Mouse (Mus musculus): ENCODE data around the gene Rab25. TPM values are rescaled to one million over a fixed set of nuclear protein-coding genes. Genes with fewer than 3 reads are reported as not detected.

The Rab25 gene
- polyA plus RNA-seq, 1 experiment from 2014 or later: 0.29 TPM

DNA sequence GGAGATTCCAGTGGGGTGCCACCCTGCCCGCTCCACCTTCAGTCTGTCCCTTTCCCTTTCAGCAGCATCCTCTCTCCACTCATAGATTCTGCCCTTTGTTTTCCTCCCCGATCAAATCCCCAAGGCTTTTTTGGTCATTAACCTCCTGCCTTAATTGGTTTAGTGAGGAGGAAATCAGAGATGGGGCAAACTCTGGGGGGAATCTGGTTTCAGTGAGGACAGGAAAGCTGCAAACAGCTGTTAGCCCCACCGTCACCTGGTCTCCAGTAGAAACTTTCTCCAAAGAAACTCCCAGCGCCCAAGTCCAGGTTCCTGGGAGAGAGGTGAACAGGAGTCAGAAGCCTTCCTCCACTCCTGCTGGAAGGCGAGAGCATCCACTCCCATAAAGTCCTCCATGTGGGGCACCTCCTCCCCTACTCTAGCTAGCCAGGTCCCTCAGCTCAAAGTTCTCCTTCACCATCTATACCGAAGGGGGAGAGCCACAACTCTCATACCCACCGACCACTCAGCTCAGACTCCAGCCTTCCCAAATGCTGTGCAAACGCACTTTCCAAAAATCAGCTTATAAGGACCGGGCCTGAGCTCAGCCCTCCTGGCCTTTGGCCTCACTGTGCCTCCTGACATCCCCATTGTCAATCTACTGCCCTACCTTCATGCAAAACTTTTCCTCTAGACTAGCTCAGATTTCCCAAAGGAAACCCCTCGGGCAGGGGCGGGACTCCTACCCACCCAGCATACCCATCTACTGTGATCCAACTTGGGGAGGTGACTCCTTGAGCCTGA, 17.8 kb downstream of the Rab25 start:
- H3K4me3 ChIP-seq (ENCODE audit: low read depth, low read length): no peak overlapping the region
- WGBS (ENCODE audit: insufficient replicate concordance): 49% methylated on average over 11 of the region's 11 CpGs
- ATAC-seq (no peak), DNase-seq (no peak)
- peak overlapping the region; percentile 81; the same call in 1 of the 2 replicates for H3K9ac ChIP-seq (replicated peaks)
- H3K4me1 ChIP-seq (ENCODE audit: insufficient read depth): peaks cover 19% of the 10 kb centered on the region
- peak overlapping the region; percentile 99 for H3K4me2 ChIP-seq (ENCODE audit: low read depth, low read length)
- no peak overlapping the region for H3K27ac ChIP-seq (ENCODE audit: low read depth)
- H3K36me3 ChIP-seq (replicated peaks; ENCODE audit: insufficient read depth, low read length): no peaks in the 10 kb centered on the region
- peaks cover 9% of the 10 kb centered on the region; the same call in 1 of the 2 replicates for H3K27me3 ChIP-seq (ENCODE audit: insufficient read depth, low read length)
- no peak for TF ChIP-seq CTCF (IDR thresholded peaks at IDR 0.05; ENCODE audit: low read depth)
- no peak for TF ChIP-seq EP300 (IDR thresholded peaks at IDR 0.05; ENCODE audit: low read depth)
- no peaks in the 10 kb centered on the region for H3K9me3 ChIP-seq (ENCODE audit: low read length)

DNA sequence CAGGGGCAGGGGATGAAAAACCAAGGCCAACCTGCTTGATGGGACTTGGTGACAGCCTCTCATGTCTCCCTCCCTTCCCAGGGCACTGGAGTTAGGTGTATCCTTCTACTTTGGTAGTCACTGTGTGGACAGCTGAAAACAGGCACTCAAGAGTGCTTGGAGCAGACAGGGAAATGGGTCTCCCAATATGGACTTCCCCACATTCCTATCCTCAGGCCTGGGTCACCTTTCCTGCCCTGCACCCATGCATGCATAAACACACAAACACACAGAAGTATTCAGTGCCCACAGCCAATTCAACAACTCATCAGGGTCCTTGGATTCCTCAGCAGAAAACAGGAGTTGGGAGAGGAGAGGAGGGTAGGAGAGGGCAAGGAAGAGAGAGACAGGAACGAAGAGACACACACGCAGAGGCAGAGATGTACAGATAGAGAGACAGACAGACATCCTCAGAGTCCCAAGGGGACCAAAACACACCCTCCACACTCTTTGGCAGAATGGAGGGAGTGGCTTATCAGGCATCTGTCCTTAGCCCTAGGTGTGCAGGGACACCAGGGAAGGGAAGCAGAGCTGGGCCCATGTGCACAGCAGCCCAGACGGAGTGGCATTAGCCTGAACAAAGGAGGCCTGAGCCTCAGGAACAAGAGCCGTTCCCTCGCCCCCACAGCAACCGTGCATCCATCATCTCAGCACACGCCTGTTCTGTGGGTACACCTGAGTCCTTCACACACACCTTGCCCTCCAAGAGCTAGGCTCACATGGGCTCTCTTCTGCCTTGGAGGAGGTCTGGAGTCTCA, 18.7 kb downstream of the Rab25 start:
- 62% methylated on average over 7 of the region's 7 CpGs for WGBS (ENCODE audit: insufficient replicate concordance)
- Histone ChIP-seq H3K27me3 (ENCODE audit: insufficient read depth, low read length) (peaks cover 9% of the 10 kb centered on the region; the same call in 1 of the 2 replicates), H3K9me3 (ENCODE audit: low read length) (no peaks in the 10 kb centered on the region), H3K9ac (replicated peaks) (no peak overlapping the region), H3K27ac (ENCODE audit: low read depth) (no peak overlapping the region), H3K36me3 (replicated peaks; ENCODE audit: insufficient read depth, low read length) (no peaks in the 10 kb centered on the region), H3K4me2 (ENCODE audit: low read depth, low read length) (no peak overlapping the region), H3K4me1 (ENCODE audit: insufficient read depth) (peaks cover 19% of the 10 kb centered on the region), H3K4me3 (ENCODE audit: low read depth, low read length) (no peak overlapping the region)
- TF ChIP-seq EP300 (IDR thresholded peaks at IDR 0.05; ENCODE audit: low read depth): no peak
- no peak for DNase-seq
- no peak for ATAC-seq

DNA sequence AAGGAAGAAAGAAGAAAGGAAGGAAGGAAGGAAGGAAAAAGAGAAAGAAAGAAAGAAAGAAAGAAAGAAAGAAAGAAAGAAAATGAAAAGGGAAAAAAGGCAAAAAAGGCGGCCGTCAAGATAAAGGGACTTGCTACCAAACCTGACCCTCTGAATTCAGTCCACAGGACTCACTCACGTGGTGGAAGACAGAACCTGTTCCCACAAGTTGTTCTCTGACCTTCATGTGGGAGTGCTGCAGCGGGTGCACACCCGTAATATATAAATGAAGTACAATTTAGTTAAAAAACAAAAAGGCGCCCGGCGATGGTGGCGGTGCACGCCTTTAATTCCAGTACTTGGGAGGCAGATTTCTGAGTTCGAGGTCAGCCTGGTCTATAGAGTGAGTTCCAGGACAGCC, 19.5 kb downstream of the Rab25 start:
- Histone ChIP-seq H3K4me2 (ENCODE audit: low read depth, low read length) (no peak overlapping the region), H3K4me1 (ENCODE audit: insufficient read depth) (peaks cover 19% of the 10 kb centered on the region), H3K9me3 (ENCODE audit: low read length) (no peaks in the 10 kb centered on the region), H3K27ac (ENCODE audit: low read depth) (no peak overlapping the region), H3K4me3 (ENCODE audit: low read depth, low read length) (no peak overlapping the region), H3K27me3 (ENCODE audit: insufficient read depth, low read length) (peaks cover 9% of the 10 kb centered on the region; the same call in 1 of the 2 replicates), H3K9ac (replicated peaks) (no peak overlapping the region), H3K36me3 (replicated peaks; ENCODE audit: insufficient read depth, low read length) (no peaks in the 10 kb centered on the region)
- no peak for ATAC-seq
- 87% methylated on average over 11 of the region's 11 CpGs for WGBS (ENCODE audit: insufficient replicate concordance)
- no peak for TF ChIP-seq EP300 (IDR thresholded peaks at IDR 0.05; ENCODE audit: low read depth)
- no peak for TF ChIP-seq CTCF (IDR thresholded peaks at IDR 0.05; ENCODE audit: low read depth)
- DNase-seq: no peak

DNA sequence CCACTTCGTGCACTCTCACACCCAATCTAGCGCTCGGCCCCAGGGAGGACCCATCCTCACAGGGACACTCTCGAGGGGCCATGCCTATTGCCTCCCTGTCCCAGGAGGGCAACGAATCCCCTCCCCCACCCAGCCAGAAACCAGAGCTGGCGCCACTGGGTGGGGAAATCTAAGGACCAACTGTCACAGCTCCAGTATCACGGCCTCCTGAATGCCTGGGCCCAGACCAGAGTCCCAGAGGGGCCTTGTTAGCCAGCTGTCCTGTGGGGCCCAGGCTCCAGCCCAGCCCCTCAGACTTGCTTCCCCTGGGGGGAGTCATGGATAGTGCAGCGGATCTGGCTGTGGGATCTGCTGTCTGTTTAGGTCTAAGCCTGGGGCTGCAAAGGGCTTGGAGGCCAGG, 20.5 kb downstream of the Rab25 start:
- no peak overlapping the region for H3K4me2 ChIP-seq (ENCODE audit: low read depth, low read length)

DNA sequence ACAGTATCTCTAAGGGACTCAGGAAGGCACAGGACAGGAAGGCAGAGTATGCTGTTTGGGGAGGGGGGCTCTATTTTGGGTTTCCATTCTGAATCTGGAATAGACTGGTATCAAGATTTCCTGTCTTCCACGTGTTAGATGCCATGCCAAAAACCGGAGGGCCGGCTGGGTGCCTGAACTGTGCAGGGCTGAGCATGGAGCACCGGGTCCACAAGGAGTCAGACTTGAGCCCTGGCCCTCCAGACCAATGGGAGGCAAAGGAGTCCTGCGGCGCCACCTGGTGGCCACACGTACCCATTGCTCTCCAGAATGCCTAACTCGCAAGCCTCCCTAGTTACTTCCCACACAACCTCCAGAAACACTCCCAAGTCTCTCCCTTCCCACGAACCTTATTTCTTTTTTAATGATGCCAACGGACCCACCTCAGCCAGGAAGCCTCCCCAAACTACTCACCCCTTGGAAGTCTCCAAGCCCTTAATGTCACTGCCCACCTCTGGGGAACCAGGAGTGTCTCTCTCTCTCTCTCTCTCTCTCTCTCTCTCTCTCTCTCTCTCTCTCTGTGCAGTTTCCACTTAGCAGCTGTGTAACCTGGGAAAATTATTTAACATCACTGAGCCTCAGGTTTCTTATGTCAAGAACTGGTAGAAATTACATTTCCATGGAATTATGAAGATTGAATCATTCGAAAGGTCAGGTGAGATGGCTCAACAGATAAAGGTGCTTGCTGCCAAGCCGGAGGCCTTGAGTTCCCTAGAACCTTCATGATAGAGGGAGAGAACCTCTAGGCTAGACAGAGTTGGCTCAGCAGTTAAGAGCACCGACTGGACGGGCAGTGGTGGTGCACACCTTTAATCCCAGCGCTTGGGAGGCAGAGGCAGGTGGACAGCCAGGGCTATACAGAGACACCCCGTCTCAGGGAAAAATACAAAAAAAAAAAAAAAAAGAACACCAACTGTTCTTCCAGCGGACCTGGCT, 21.7 kb downstream of the Rab25 start:
- WGBS (ENCODE audit: insufficient replicate concordance): 33% methylated on average over 17 of the region's 17 CpGs

More for the DNA sequence above, 20.5 kb downstream of the Rab25 start:
- Histone ChIP-seq H3K9me3 (ENCODE audit: low read length) (no peaks in the 10 kb centered on the region), H3K9ac (replicated peaks) (peak overlapping the region; percentile 18; the same call in 1 of the 2 replicates), H3K36me3 (replicated peaks; ENCODE audit: insufficient read depth, low read length) (no peaks in the 10 kb centered on the region), H3K27me3 (ENCODE audit: insufficient read depth, low read length) (no peaks in the 10 kb centered on the region), H3K4me1 (ENCODE audit: insufficient read depth) (peaks cover 17% of the 10 kb centered on the region), H3K27ac (ENCODE audit: low read depth) (no peak overlapping the region), H3K4me3 (ENCODE audit: low read depth, low read length) (no peak overlapping the region)
- no peak for ATAC-seq
- no peak for TF ChIP-seq CTCF (IDR thresholded peaks at IDR 0.05; ENCODE audit: low read depth)
- TF ChIP-seq EP300 (IDR thresholded peaks at IDR 0.05; ENCODE audit: low read depth): no peak
- WGBS (ENCODE audit: insufficient replicate concordance): 41% methylated on average over 8 of the region's 8 CpGs
- no peak for DNase-seq

More for the DNA sequence above, 21.7 kb downstream of the Rab25 start:
- Histone ChIP-seq H3K9ac (replicated peaks) (no peak overlapping the region), H3K4me3 (ENCODE audit: low read depth, low read length) (no peak overlapping the region), H3K4me2 (ENCODE audit: low read depth, low read length) (no peak overlapping the region), H3K27ac (ENCODE audit: low read depth) (no peak overlapping the region), H3K36me3 (replicated peaks; ENCODE audit: insufficient read depth, low read length) (no peaks in the 10 kb centered on the region), H3K9me3 (ENCODE audit: low read length) (no peaks in the 10 kb centered on the region), H3K4me1 (ENCODE audit: insufficient read depth) (peaks cover 10% of the 10 kb centered on the region), H3K27me3 (ENCODE audit: insufficient read depth, low read length) (no peaks in the 10 kb centered on the region)
- DNase-seq (peak; percentile 94), ATAC-seq (peak; percentile 84)
- TF ChIP-seq EP300 (IDR thresholded peaks at IDR 0.05; ENCODE audit: low read depth) (no peak), CTCF (IDR thresholded peaks at IDR 0.05; ENCODE audit: low read depth) (peak; percentile 100)

All from liver, postnatal 0 days (tissue).